Mouse (Mus musculus) B cell, adult 67 days (primary cell): ENCODE data around the gene Tmem14a. TPM values are rescaled to one million over a fixed set of nuclear protein-coding genes. Genes with fewer than 3 reads are reported as not detected.

Experiments
- total RNA-seq, 2 experiments: library from RNA; stranded (reverse); gene quantifications; 4 replicates each; pipeline ENCODE4 v1.2.4; 2023

Gene Tmem14a
- 1 to 10 TPM in 1 of 2 experiments, under 1 TPM in 1; 0.47 to 1.4 TPM for total RNA-seq

DNA sequence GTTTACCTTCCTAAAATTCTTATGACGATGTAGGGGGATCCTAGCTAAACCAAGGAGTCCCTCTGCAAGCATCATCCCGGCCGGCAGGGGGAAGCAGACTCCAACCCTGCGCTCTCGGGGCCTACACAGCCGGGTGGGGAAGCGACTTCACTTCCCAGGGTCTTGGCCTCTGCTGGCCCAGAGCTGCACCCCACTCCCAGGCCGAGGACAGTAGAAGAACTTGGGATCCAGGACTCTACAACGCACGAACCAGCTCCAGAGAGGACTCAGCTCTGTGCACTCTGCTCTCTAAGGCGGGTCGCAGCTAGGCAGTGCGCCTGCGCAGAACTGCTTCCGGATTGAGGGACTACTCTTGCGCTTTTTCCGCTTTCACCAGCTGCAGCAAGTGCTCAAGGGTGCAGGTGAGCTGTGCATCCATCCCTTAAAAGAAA is at the start of gene Tmem14a:
TSS of gene Tmem14a (plus strand) at position 87 of the 431 bp plus-strand sequence.

DNA sequence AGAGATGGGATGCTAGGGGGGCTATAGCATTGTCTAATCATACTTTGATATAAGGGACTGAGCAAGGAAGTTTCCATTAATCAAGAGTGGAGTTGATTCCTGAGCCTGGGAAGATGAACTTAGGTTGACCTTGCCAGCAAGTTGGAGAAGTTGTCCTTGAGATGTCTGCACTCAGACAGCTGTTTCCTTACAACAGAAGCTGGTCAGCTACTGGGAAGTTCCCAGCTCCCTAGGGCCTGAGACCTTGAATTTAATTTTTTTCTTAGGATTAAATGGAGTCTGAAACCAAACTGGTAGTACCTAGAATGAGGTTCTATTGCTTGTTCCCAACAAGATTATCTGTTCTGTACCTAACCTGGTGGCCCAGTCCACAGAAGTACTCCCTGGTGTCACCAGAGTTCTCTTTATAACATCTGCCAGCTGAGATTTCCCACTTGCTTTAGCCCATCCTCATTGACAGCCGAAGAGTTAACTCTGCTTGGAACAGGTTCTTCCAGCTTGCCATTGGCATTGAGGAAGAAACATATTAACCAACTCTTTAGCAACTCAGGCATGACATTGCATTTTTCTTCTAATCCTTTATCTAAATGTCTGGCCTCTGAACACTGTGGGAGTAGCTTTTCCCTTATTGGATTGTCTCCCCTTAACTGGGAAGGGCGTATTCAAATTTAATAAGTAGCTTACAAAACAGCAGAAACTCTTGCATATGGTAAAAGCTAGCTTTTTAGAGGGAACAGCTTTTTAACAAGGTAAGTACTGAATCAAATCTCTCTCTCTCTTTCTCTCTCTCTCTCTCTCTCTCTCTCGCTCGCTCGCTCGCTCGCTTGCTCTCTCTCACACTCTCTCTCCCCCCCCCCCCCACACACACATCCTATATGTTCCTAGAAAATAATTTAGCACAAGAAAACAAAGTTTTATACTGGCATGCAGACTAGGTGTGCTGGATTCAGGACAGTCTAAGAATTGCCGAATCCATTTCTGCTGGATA is 21.8 kb downstream of the Tmem14a start, which contains the start of gene Gsta3:
TSS of gene Gsta3 (plus strand) at position 679 of the 988 bp plus-strand sequence.

Other genes with a start within 250 kb of the Tmem14a start
- gene Tram2, start 139.3 kb upstream of the Tmem14a start, total RNA-seq, result 10 to 100 TPM; 18.3 to 20.4 TPM
- gene Gsta3, start 22.0 kb downstream of the Tmem14a start, total RNA-seq, result not detected
- not detected for gene Khdc1a, start 131.1 kb downstream of the Tmem14a start, total RNA-seq
- gene Khdc1c, start 149.8 kb downstream of the Tmem14a start, total RNA-seq, result not detected
- not detected for gene Khdc1b, start 165.0 kb downstream of the Tmem14a start, total RNA-seq